Mouse (Mus musculus) stomach, adult 2 months (tissue): ENCODE data around the gene Alas2. TPM values are rescaled to one million over a fixed set of nuclear protein-coding genes. Genes with fewer than 3 reads are reported as not detected.

Experiments used
- polyA plus RNA-seq: library from polyadenylated mRNA; depleted of rRNA; stranded (reverse); fragments of >200 nt; gene quantifications from 2 replicates; pipeline ENCODE4 v1.2.3, GENCODE M21; 2012; rRNA removed

Alas2 gene
- polyA plus RNA-seq, result 0.50 and 0.76 TPM in 2 replicates

GRCm38 (mm10) chrX:150547239-150547638, at the start of gene Alas2:
TSS of gene Alas2 (plus strand) at chrX:150547375.

GRCm38 (mm10) chrX:150588023-150588764, 41.0 kb downstream of the Alas2 start, which contains the start of gene Pfkfb1:
TSS of gene Pfkfb1 (plus strand) at chrX:150588229.

GRCm38 (mm10) chrX:150589696-150590095, 42.5 kb downstream of the Alas2 start, which contains the start of gene Apex2:
TSS of gene Apex2 (minus strand) at chrX:150589868.

Other genes starting within 250 kb of the Alas2 start
- 0.15 and 0.19 TPM in 2 replicates for gene Tmem29, start 88.2 kb upstream of the Alas2 start, polyA plus RNA-seq
- 0.62 and 0.95 TPM in 2 replicates for gene Pfkfb1, start 40.9 kb downstream of the Alas2 start, polyA plus RNA-seq
- 1.7 and 3.4 TPM in 2 replicates for gene Apex2, start 42.5 kb downstream of the Alas2 start, polyA plus RNA-seq
- 0.50 and 0.59 TPM in 2 replicates for gene Tro, start 110.2 kb downstream of the Alas2 start, polyA plus RNA-seq